Comparison of ENCODE assay signal across 20 mouse cellular contexts in genomic region chr13:106865547-106865946, GRCm38 (mm10).
DNase-seq lines count a peak whose midpoint lies in the region; ATAC-seq and TF ChIP-seq lines count a peak whose summit lies in the region.
"Had no signal": no experiment of that assay in that cellular context is flagged by ENCODE, and none has a peak within 500 bp of the region (broad histone marks: within the 10 kb centered on the region; RNA-seq: fewer than 3 reads in every experiment).

No protein-coding gene starts in this region.

- peaks cover 12% of the 10 kb centered on the region for H3K36me3 ChIP-seq in heart, embryonic 11.5 days (ENCODE audit: control insufficient read depth, insufficient read depth, low read length)
- peaks cover 27% of the 10 kb centered on the region for H3K36me3 ChIP-seq in liver, adult 2 months (ENCODE audit: control insufficient read depth, insufficient read depth, low read length)

- intact Hi-C loops in left cerebral cortex, adult 2 months (cut with DNase I) = no loop called here

- H3K9ac ChIP-seq in heart, embryonic 11.5 days (ENCODE audit: low read depth, low read length) = no peak overlapping the region
- no peak overlapping the region for H3K9ac ChIP-seq in liver, adult 2 months (ENCODE audit: low read depth, low read length)
- H3K9ac ChIP-seq: lung, embryonic 15.5 days; neural tube, embryonic 12.5 days had no signal

- ATAC-seq in heart, embryonic 11.5 days (replicated peaks; ENCODE audit: insufficient number of reproducible peaks, low FRiP score, low TSS enrichment) = peak; percentile 90
- ATAC-seq in megakaryocyte progenitor cell, adult 5-6 weeks (replicated peaks; ENCODE audit: poor library complexity) = peak; percentile 93
- ATAC-seq in monocyte, adult 5-6 weeks (replicated peaks; ENCODE audit: insufficient number of reproducible peaks, low FRiP score, low TSS enrichment, poor library complexity, severe bottlenecking) = no peak
- ATAC-seq: forebrain, embryonic 14.5 days had no signal

- no peaks in the 10 kb centered on the region for H3K27me3 ChIP-seq in heart, embryonic 11.5 days (ENCODE audit: control insufficient read depth, insufficient read depth, low read length)
- no peaks in the 10 kb centered on the region for H3K27me3 ChIP-seq in liver, adult 2 months (ENCODE audit: control insufficient read depth, insufficient read depth, low read length)
- H3K27me3 ChIP-seq: CH12.LX; lung, embryonic 15.5 days; neural tube, embryonic 12.5 days had no signal

- TF ChIP-seq CTCF in liver, adult 2 months (IDR thresholded peaks at IDR 0.05; ENCODE audit: low read depth, low read length) = no peak
- no peak for TF ChIP-seq CTCF in left cerebral cortex, adult 2 months (IDR thresholded peaks at IDR 0.05)

- 33% methylated on average over 2 of the region's 2 CpGs for WGBS in heart, embryonic 11.5 days (ENCODE audit: insufficient replicate concordance)
- WGBS in liver, adult 2 months = 90% methylated on average over 2 of the region's 2 CpGs

- no peak overlapping the region for H3K4me2 ChIP-seq in heart, embryonic 11.5 days
- H3K4me2 ChIP-seq: lung, embryonic 15.5 days; neural tube, embryonic 12.5 days had no signal

- H3K4me3 ChIP-seq in heart, embryonic 11.5 days (ENCODE audit: low read depth, low read length) = no peak overlapping the region
- H3K4me3 ChIP-seq in liver, adult 2 months (ENCODE audit: insufficient read depth, low read depth, low read length) = no peak overlapping the region
- no peak overlapping the region for H3K4me3 ChIP-seq in left cerebral cortex, adult 2 months
- H3K4me3 ChIP-seq: gastrocnemius, adult 2 months; heart, adult 2 months; lung, embryonic 15.5 days; neural tube, embryonic 12.5 days had no signal

- peaks cover 3% of the 10 kb centered on the region; the same call in 1 of the 2 replicates for H3K4me1 ChIP-seq in heart, embryonic 11.5 days (ENCODE audit: control insufficient read depth, insufficient read depth, low read length)
- no peaks in the 10 kb centered on the region for H3K4me1 ChIP-seq in liver, adult 2 months (ENCODE audit: control insufficient read depth, insufficient read depth, low read length)
- H3K4me1 ChIP-seq: lung, embryonic 15.5 days; neural tube, embryonic 12.5 days had no signal

- TF ChIP-seq POLR2A in liver, adult 2 months (IDR thresholded peaks at IDR 0.05; ENCODE audit: extremely low read depth, insufficient read depth, low read length) = no peak

- H3K27ac ChIP-seq in heart, embryonic 11.5 days (ENCODE audit: low read depth, low read length) = no peak overlapping the region
- H3K27ac ChIP-seq in liver, adult 2 months (replicated peaks; ENCODE audit: insufficient read depth, low read depth, low read length) = no peak overlapping the region
- H3K27ac ChIP-seq in left cerebral cortex, adult 2 months = no peak overlapping the region
- H3K27ac ChIP-seq: gastrocnemius, adult 2 months; heart, adult 2 months; lung, embryonic 15.5 days; neural tube, embryonic 12.5 days had no signal

- H3K79me2 ChIP-seq in liver, adult 2 months (ENCODE audit: control insufficient read depth, insufficient read depth, low read length) = no peaks in the 10 kb centered on the region

- DNase-seq in heart, adult 9 months (ENCODE audit: low spot score in 2 of 2) = no peak
- peak; percentile 2 for DNase-seq in adipocyte (ENCODE audit: low spot score)
- DNase-seq in liver, adult 2 months (ENCODE audit: extremely low read depth, low read depth, low spot score) = peak; percentile 2
- DNase-seq in left cerebral cortex, adult 2 months (ENCODE audit: extremely low spot score in 1 of 2, low spot score in 2 of 2) = no peak
- DNase-seq in frontal cortex, adult 2 months (ENCODE audit: extremely low spot score in 1 of 2, low spot score in 1 of 2) = no peak
- DNase-seq: cerebellum, adult 2 months; embryo, embryonic 11 days; gastrocnemius, adult 2 months; heart, adult 2 months; heart, postnatal 4 days; kidney, postnatal 14 days; left cerebral cortex, postnatal 4 days; right cerebral cortex, postnatal 14 days had no signal

- no peaks in the 10 kb centered on the region; the same call in 1 of the 2 replicates for H3K9me3 ChIP-seq in heart, embryonic 11.5 days (replicated peaks; ENCODE audit: control insufficient read depth, low read length)
- H3K9me3 ChIP-seq: lung, embryonic 15.5 days; neural tube, embryonic 12.5 days had no signal

Comparison
In these comparisons a context has a peak if more than half of its experiments do, and no peak if none do; other contexts are left out.
1. DNase-seq: peak in adipocyte (single experiment) and liver, adult 2 months (single experiment); none in heart, adult 9 months (0 of 2), left cerebral cortex, adult 2 months (0 of 2) and frontal cortex, adult 2 months (0 of 2).